Mouse (Mus musculus) left cerebral cortex, postnatal 4 days (tissue): ENCODE results near the gene Ifna1. TPM values are rescaled to one million over a fixed set of nuclear protein-coding genes. Genes with fewer than 3 reads are reported as not detected.

Source experiments
- DNase-seq: peaks from one replicate; pipeline ENCODE4 v3.0.0-alpha.2; 2022
- intact Hi-C: fragments of 180-260 bp; cut with DNase I; formaldehyde crosslinking; loops from one replicate; pipeline ENCODE4 v1.15.1; 2025
- total RNA-seq, 2 experiments: library from RNA; stranded (reverse); gene quantifications; 2 replicates each; pipeline ENCODE4 v1.2.3; 2021

Gene Ifna1
- total RNA-seq, 2 experiments from 2014 or later = not detected

DNA sequence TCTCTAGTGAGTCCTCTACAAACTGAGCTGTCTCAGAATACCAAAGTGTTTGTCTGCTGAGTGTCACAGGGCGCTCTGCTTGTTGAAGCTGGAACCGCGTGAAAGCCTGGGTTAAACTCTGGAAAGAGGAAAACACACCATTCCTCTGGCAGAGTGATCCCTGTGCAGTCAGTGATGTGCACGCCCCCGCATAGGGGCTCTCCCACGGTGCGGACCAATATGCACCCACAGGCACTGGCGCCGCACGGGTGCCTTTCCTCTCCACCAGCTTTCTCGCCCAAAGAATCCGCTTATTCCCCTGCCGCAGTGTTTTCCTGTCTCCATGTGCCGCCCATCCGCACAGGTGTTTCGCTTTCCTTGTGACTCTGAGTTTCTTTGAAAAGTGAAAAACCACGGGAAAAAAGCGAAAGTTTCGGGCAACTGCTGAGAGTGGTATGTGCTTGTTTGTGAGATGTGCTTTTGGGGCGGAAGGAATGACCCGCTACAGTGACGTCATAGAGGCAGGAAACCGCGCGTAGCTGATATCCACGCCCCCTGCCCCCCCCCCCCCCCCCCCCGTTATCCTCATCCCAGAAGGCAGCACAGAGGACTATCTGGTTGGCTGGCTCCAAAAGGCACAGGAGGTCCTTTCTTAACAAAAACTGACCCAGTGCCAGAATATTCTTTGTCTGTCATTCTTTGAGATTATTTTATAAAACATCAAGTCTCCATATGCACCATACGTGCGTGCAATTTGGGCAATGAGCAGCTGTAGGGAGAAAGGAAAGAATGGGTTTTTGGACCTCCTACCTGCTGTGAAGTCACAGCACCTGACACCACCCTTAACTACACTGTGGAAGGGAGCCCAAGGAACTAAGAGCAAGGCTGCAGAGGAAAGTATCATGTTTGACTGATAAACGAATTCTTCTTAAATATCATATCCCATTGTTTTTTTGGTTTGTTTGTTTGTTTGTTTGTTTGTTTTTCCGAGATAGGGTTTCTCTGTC, 18.3 kb downstream of the Ifna1 start:
- intact Hi-C loops = no loop called here
- DNase-seq = peak; percentile 23

DNA sequence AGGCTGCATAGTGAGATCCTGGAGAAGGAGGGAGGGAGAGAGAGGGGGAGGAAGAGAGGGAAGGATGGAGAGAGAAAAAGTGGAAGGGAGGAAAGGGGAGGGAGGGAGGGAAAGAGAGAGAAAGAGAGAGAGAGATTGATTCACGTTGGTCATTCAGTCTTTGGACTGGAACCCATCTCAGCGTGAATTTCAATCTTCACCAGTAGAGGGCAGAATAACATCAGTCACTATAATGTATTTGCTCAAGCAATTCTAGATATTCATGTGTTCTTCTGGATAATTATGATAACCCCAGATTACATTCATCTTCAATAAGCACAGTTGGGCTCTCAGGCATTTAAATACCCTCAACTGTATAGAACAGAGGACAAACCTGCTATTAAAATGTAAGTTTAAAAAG, 22.8 kb downstream of the Ifna1 start:
- intact Hi-C loops = loop anchor here (1.0 to 10.0 kb wide), 2 partner anchors 62 to 257 kb away; no protein-coding TSS in a partner anchor
- no peak for DNase-seq

DNA sequence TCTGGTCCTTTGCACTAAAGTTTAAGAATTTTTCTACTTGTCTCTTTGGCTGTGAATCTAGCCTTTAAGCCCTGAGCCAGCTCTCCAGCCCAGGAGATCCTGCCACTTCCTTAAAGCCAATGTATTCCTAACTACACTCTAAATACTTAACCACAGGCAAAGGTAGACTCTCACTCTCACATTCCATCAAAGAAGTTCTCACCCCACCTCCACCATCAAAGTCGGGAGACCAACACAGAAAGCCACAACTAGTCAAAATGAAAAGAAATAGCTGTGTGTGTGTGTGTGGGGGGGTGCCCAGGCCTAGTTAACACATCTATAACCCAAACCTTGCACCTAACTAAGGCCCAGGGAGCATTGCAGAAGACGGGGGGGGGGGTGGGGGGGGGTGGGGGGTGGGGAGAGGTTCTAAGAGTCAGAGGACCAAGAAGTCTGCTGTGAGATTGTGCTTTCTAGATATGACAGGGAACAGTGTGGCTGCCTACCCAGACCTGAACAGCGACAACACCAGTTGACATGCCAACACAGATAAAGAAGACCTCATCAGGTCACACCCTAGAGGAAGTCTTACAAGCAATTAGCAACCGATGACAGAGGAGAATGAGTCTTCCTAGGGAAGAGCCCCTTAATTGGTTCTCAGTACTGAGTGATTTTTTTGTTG, 25.7 kb downstream of the Ifna1 start:
- intact Hi-C loops = loop anchor here (10.0 kb wide), 1 partner anchor 59 kb away; no protein-coding TSS in a partner anchor
- DNase-seq = no peak

DNA sequence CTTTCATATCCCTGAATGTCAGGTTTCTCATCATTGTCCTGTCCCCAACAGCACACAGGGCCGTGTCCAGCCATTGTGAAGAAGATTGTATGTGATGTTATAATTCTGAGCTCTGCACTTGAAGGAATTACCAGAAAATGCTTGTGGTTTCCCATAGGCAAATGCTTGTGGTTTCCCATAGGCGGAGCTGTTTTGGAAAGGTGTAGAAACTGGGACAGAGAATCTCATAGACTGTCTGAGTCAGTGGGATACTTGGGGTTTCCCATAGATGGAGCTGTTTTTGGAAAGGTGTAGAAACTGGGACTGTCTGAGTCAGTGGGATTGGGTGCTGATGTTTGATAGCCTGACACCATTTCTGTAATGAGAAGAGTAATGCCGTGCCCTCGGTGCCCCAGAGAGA, 26.6 kb downstream of the Ifna1 start:
- DNase-seq = no peak
- intact Hi-C loops = loop anchor here (10.0 kb wide), 1 partner anchor 58 kb away; no protein-coding TSS in a partner anchor

DNA sequence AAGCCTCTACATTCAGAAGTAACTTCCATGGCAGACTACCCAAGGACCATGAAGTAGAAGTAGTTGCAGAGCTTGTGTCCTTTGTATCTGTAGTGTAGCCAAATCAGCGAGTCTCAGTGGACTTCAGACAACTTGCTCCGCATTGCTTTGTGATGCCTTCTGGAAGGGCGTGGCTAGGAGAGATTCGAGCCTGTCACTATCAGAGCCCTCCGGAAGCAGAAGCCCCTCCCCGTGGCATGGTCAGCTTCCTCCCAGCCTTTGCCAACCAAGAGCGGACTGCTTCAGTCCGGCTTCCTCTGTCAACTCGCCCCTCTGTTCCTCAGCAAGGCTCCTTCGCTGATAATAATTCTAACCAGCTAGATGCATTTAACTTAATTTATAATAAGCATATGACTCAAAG, 28.4 kb downstream of the Ifna1 start:
- no peak for DNase-seq
- intact Hi-C loops = loop anchor here (10.0 kb wide), 1 partner anchor 57 kb away; no protein-coding TSS in a partner anchor

DNA sequence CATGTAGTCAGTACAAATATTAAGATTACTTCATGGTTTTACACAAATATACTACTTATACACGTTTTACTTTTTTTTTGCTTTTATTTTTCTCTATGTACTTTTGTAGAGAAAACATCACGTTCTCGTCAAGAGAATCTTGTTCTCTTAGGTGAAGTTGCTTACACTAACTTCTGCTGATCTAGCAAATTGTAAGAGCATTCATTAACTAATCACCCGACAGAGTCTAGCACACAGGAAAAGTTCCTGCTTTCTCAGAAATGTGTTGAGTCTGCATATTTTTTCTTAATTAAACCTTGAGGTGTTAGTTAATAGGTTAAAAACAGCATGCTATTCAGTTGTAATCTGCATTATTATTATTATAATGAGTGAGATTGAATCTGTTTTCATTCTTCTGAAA, 28.9 kb downstream of the Ifna1 start:
- intact Hi-C loops = loop anchor here (10.0 kb wide), 1 partner anchor 56 kb away; no protein-coding TSS in a partner anchor
- DNase-seq = no peak

DNA sequence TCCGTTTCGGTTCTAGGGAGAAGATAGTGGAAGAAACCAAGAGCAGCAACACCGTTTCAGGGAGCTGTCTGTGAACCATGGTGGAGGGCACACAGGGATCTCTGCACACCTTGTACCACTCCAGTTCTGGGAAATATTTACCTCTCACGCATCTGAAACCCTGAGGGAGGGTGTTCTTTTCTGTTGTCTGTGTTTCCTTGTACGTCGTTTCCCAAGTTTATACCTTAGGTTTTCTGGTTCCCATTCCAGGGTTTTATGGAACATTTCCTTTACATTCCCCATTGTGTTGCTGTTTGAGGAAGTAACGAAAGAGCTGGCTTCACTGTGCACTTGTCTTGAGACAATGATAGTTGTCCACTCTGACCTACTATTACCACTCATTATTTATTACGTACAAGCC, 30.2 kb downstream of the Ifna1 start, which contains the start of gene Ifne:
Ifne (minus strand) TSS at position 101 of the 400 bp plus-strand sequence.
- DNase-seq = no peak
- intact Hi-C loops = no loop called here

DNA sequence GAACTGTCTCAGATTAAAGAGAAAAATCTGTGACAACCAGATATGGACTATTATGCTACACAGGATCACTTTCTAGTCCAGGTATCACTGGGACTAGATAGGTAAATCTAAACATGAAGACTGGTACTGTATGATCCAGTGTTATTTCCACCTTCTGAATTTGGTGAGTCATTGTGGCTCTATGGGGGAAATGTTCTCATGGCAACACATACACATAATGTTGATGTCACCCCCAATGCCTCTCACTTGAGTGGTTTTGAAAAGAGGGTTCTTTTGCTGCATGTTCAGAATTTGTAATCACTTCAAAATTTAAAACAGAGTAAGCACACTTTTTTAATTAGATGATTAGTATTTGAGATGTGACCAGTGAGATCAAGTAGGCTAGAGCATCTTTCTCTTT, 38.3 kb downstream of the Ifna1 start:
- intact Hi-C loops = no loop called here
- DNase-seq = no peak

DNA sequence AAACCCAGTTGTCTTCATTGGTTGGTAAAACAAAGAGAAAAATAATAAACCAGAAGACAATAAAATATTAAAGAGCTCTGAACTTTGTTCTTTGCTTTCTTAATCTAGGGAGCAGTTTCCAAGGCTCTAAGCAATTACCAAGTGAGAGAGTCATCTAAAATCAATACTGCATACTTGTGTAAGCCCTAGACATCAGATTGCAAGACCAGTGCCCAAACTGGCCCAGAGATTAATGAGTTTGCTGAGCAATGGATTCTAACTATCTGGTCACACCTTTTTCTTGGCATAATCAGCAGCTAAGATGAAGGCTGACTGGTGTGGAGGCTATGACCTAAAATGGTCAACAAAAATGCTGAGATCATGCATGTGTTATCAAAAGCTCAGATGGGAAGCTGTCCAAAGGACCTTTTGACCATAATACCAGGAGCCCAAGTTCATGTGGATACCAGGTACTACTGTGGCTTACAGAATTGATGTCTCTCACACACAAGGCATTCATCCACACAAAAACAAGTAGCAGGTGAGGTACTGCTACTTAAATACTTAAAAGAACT, 43.4 kb downstream of the Ifna1 start:
- intact Hi-C loops = no loop called here

More for the DNA sequence above, 43.4 kb downstream of the Ifna1 start:
- no peak for DNase-seq

Other genes starting within 250 kb of the Ifna1 start
- gene Ifna12, start 246.7 kb upstream of the Ifna1 start, total RNA-seq = not detected
- not detected for gene C87499, start 215.7 kb upstream of the Ifna1 start, total RNA-seq
- gene Ifna13, start 205.6 kb upstream of the Ifna1 start, total RNA-seq = not detected
- gene Ifna16, start 173.2 kb upstream of the Ifna1 start, total RNA-seq = not detected
- gene Ifna2, start 166.2 kb upstream of the Ifna1 start, total RNA-seq = not detected
- gene Ifnab, start 158.7 kb upstream of the Ifna1 start, total RNA-seq = not detected
- 1 to 10 TPM; 1.5 to 1.7 TPM for gene Gm26566, start 128.3 kb upstream of the Ifna1 start, total RNA-seq
- gene Klhl9, start 127.6 kb upstream of the Ifna1 start, total RNA-seq = 100 to 1,000 TPM; 105 to 106 TPM
- gene Gm13271, start 95.2 kb upstream of the Ifna1 start, total RNA-seq = not detected
- not detected for gene Gm13283, start 90.0 kb upstream of the Ifna1 start, total RNA-seq
- not detected for gene Gm13290, start 76.3 kb upstream of the Ifna1 start, total RNA-seq
- gene Gm13289, start 73.2 kb upstream of the Ifna1 start, total RNA-seq = not detected
- not detected for gene Gm13272, start 70.2 kb upstream of the Ifna1 start, total RNA-seq
- not detected for gene Ifnz, start 68.0 kb upstream of the Ifna1 start, total RNA-seq
- gene Gm13276, start 64.4 kb upstream of the Ifna1 start, total RNA-seq = not detected
- gene Gm13277, start 61.5 kb upstream of the Ifna1 start, total RNA-seq = not detected
- not detected for gene Gm13278, start 58.5 kb upstream of the Ifna1 start, total RNA-seq
- gene Gm13275, start 55.6 kb upstream of the Ifna1 start, total RNA-seq = not detected
- not detected for gene Gm13279, start 52.7 kb upstream of the Ifna1 start, total RNA-seq
- under 1 TPM in 1 of 2 experiments, not detected in 1; 0.24 TPM for gene Gm13285, start 50.4 kb upstream of the Ifna1 start, total RNA-seq
- not detected for gene Gm13287, start 46.8 kb upstream of the Ifna1 start, total RNA-seq
- not detected for gene Gm13288, start 44.6 kb upstream of the Ifna1 start, total RNA-seq
- not detected for gene Ifna7, start 33.9 kb upstream of the Ifna1 start, total RNA-seq
- not detected for gene Ifna11, start 30.1 kb upstream of the Ifna1 start, total RNA-seq
- gene Ifna6, start 22.7 kb upstream of the Ifna1 start, total RNA-seq = not detected
- not detected for gene Ifna5, start 14.6 kb upstream of the Ifna1 start, total RNA-seq
- gene Ifna4, start 8.2 kb upstream of the Ifna1 start, total RNA-seq = not detected
- gene Ifne, start 30.1 kb downstream of the Ifna1 start, total RNA-seq = not detected